In the genomic region with DNA sequence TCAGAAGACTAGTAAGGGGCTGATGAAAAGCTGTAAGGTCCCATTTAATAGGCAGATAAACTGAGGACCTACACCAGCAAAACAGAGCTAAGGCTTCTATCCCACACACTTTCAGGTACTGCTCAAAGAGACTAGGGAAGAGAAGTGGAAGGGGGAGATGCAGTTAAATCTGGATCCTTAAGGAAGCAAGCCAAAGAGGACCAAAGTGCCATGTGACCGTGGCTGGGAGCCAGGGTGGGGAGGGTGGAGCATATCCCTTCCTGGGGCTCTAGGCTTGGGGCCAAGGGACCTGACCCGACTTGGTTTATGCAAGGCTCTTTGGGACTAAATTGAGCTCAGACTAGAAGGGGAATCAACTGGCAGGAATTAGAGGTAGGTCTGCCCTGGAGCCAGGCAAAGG, we compare ENCODE assay signal across 8 mouse cellular contexts. TPM values are rescaled to one million over a fixed set of nuclear protein-coding genes. Genes with fewer than 3 reads are reported as not detected.
A peak's percentile ranks its signal among the peaks of the same experiment; 100 is the strongest.
DNase-seq lines count a peak whose midpoint lies in the region; ATAC-seq and TF ChIP-seq lines count a peak whose summit lies in the region.

No protein-coding gene starts in this region.

- peak; percentile 84 for DNase-seq in adrenal gland, postnatal 14 days
- peak; percentile 32 for DNase-seq in forebrain, embryonic 14.5 days (ENCODE audit: low spot score)
- peak; percentile 84 for DNase-seq in heart, postnatal 4 days
- no peak for DNase-seq in limb, embryonic 11.5 days (ENCODE audit: low spot score)
- DNase-seq in midbrain, postnatal 0 days (ENCODE audit: low spot score), result peak; percentile 46
- no peak for DNase-seq in natural killer cell, adult 2 months (ENCODE audit: low spot score in 2 of 2)
- DNase-seq in retina, embryonic 14.5 days (ENCODE audit: low spot score), result no peak

- peak overlapping the region; percentile 87; the same call in 1 of the 2 replicates for H3K9ac ChIP-seq in forebrain, embryonic 14.5 days (ENCODE audit: low read length)
- no peak overlapping the region; the same call in 1 of the 2 replicates for H3K9ac ChIP-seq in limb, embryonic 11.5 days (ENCODE audit: low read length)
- H3K9ac ChIP-seq in midbrain, postnatal 0 days (replicated peaks; ENCODE audit: low read length, poor library complexity, severe bottlenecking), result peak overlapping the region; percentile 95; the same call in 1 of the 2 replicates

- H3K27ac ChIP-seq in forebrain, embryonic 14.5 days (ENCODE audit: low read depth, low read length), result no peak overlapping the region
- H3K27ac ChIP-seq in limb, embryonic 11.5 days (replicated peaks; ENCODE audit: low read depth, low read length), result no peak overlapping the region
- H3K27ac ChIP-seq in midbrain, postnatal 0 days (ENCODE audit: low read depth, low read length), result peak overlapping the region; percentile 65; the same call in 1 of the 2 replicates

- H3K27me3 ChIP-seq in C2C12 (ENCODE audit: control insufficient read depth, insufficient read depth, insufficient read length), result no peaks in the 10 kb centered on the region
- no peaks in the 10 kb centered on the region for H3K27me3 ChIP-seq in forebrain, embryonic 14.5 days (replicated peaks; ENCODE audit: control insufficient read depth, insufficient read depth, low read length)
- H3K27me3 ChIP-seq in limb, embryonic 11.5 days (ENCODE audit: control insufficient read depth, insufficient read depth, low read length), result no peaks in the 10 kb centered on the region
- H3K27me3 ChIP-seq in midbrain, postnatal 0 days (ENCODE audit: insufficient read depth, low read length), result no peaks in the 10 kb centered on the region

- H3ac ChIP-seq in C2C12 (ENCODE audit: control insufficient read depth, insufficient read length, low read depth), result no peak overlapping the region

- H3K4me3 ChIP-seq in C2C12 (ENCODE audit: insufficient read depth, poor library complexity, severe bottlenecking), result no peak overlapping the region
- H3K4me3 ChIP-seq in forebrain, embryonic 14.5 days (ENCODE audit: low read depth, low read length), result no peak overlapping the region
- H3K4me3 ChIP-seq in limb, embryonic 11.5 days (ENCODE audit: low read depth, low read length), result no peak overlapping the region
- H3K4me3 ChIP-seq in midbrain, postnatal 0 days (ENCODE audit: low read depth, low read length), result peak overlapping the region; percentile 68; the same call in 1 of the 2 replicates

- H3K79me3 ChIP-seq in C2C12 (ENCODE audit: low read depth), result no peaks in the 10 kb centered on the region

- no peak for TF ChIP-seq CTCF in C2C12 (IDR thresholded peaks at IDR 0.05; ENCODE audit: control insufficient read depth, insufficient read depth, insufficient read length)
- TF ChIP-seq CTCF in midbrain, postnatal 0 days (IDR thresholded peaks at IDR 0.05), result no peak

- 0 out of 2 replicates have a peak, but pooled peaks have one; percentile 8 for ATAC-seq in forebrain, embryonic 14.5 days
- no peak for ATAC-seq in limb, embryonic 11.5 days (ENCODE audit: insufficient number of reproducible peaks, low FRiP score, low TSS enrichment, low read depth)
- ATAC-seq in midbrain, postnatal 0 days (ENCODE audit: low FRiP score), result no peak

- no peaks in the 10 kb centered on the region for H3K9me3 ChIP-seq in forebrain, embryonic 14.5 days (replicated peaks; ENCODE audit: control insufficient read depth, low read length)
- H3K9me3 ChIP-seq in limb, embryonic 11.5 days (ENCODE audit: control insufficient read depth, low read length), result no peaks in the 10 kb centered on the region
- no peaks in the 10 kb centered on the region for H3K9me3 ChIP-seq in midbrain, postnatal 0 days (ENCODE audit: low read length)

- H3K4me2 ChIP-seq in forebrain, embryonic 14.5 days (ENCODE audit: low read length), result peak overlapping the region; percentile 80
- 0 out of 2 replicates have a peak overlapping the region, but pooled peaks have one; percentile 80 for H3K4me2 ChIP-seq in limb, embryonic 11.5 days (ENCODE audit: low read depth, severe bottlenecking)
- peak overlapping the region; percentile 71 for H3K4me2 ChIP-seq in midbrain, postnatal 0 days (ENCODE audit: low read depth, low read length, poor library complexity, severe bottlenecking)

- H3K36me3 ChIP-seq in C2C12 (ENCODE audit: control insufficient read depth, insufficient read depth), result peaks cover 4% of the 10 kb centered on the region
- H3K36me3 ChIP-seq in forebrain, embryonic 14.5 days (ENCODE audit: control insufficient read depth, insufficient read depth, low read length), result peaks cover 7% of the 10 kb centered on the region
- no peaks in the 10 kb centered on the region for H3K36me3 ChIP-seq in limb, embryonic 11.5 days (ENCODE audit: control insufficient read depth, insufficient read depth, low read length)
- peaks cover 12% of the 10 kb centered on the region for H3K36me3 ChIP-seq in midbrain, postnatal 0 days (ENCODE audit: insufficient read depth, low read length)

- 48% methylated on average over 2 of the region's 2 CpGs for WGBS in forebrain, embryonic 14.5 days
- 54% methylated on average over 2 of the region's 2 CpGs for WGBS in limb, embryonic 11.5 days
- 35% methylated on average over 2 of the region's 2 CpGs for WGBS in midbrain, postnatal 0 days

- peaks cover 14% of the 10 kb centered on the region for H3K4me1 ChIP-seq in forebrain, embryonic 14.5 days (ENCODE audit: control insufficient read depth, insufficient read depth, low read length)
- H3K4me1 ChIP-seq in limb, embryonic 11.5 days (ENCODE audit: control insufficient read depth, insufficient read depth, low read length), result peaks cover 10% of the 10 kb centered on the region
- peaks cover 15% of the 10 kb centered on the region; the same call in 1 of the 2 replicates for H3K4me1 ChIP-seq in midbrain, postnatal 0 days (ENCODE audit: insufficient read depth, low read length)

- peaks cover 7% of the 10 kb centered on the region for H3K79me2 ChIP-seq in C2C12 (ENCODE audit: control insufficient read depth, insufficient read depth)

TF ChIP-seq in C2C12, 6 proteins besides CTCF, POLR2A, EP300 and RAD21:
- peak; percentile 59 for TF ChIP-seq USF1 (IDR thresholded peaks at IDR 0.05; ENCODE audit: low read depth)
- TF ChIP-seq CEBPB (IDR thresholded peaks at IDR 0.05; ENCODE audit: low read depth), result no peak

RNA-seq across cellular contexts. Expression of a gene that starts 0.5 kb away (rescaled TPM):
- 43.2 TPM for polyA plus RNA-seq in C2C12 (2012; fragmentation: generic; extraction: Trizol)
- total RNA-seq in adrenal gland, postnatal 14 days (2021), result 46.4 and 49.3 TPM in 2 replicates
- 86.3 and 90.7 TPM in 2 replicates for polyA plus RNA-seq in forebrain, embryonic 14.5 days (2014; fragmentation: Nextera tagmentation; extraction: Ambion mirVana)
- 10 to 100 TPM; 73.5 to 73.7 TPM for total RNA-seq in heart, postnatal 4 days (2021)
- 62.2 and 62.6 TPM in 2 replicates for polyA plus RNA-seq in limb, embryonic 11.5 days (2014; fragmentation: Nextera tagmentation; extraction: Ambion mirVana)
- 102 and 119 TPM in 2 replicates for total RNA-seq in midbrain, postnatal 0 days (2014; rRNA removed)
- 132 and 142 TPM in 2 replicates for polyA plus RNA-seq in midbrain, postnatal 0 days (2015; fragmentation: Nextera tagmentation; extraction: Ambion mirVana)

RNA-seq across cellular contexts. Expression of a gene that starts 17.5 kb away (rescaled TPM):
- 18.5 TPM for polyA plus RNA-seq in C2C12 (2012; fragmentation: generic; extraction: Trizol)
- 11.3 and 11.8 TPM in 2 replicates for total RNA-seq in adrenal gland, postnatal 14 days (2021)
- 12.7 and 14.7 TPM in 2 replicates for polyA plus RNA-seq in forebrain, embryonic 14.5 days (2014; fragmentation: Nextera tagmentation; extraction: Ambion mirVana)
- total RNA-seq in heart, postnatal 4 days (2021), result 1 to 10 TPM; 5.2 to 6.2 TPM
- 15.1 and 16.2 TPM in 2 replicates for polyA plus RNA-seq in limb, embryonic 11.5 days (2014; fragmentation: Nextera tagmentation; extraction: Ambion mirVana)
- 10.8 and 14.8 TPM in 2 replicates for total RNA-seq in midbrain, postnatal 0 days (2014; rRNA removed)
- polyA plus RNA-seq in midbrain, postnatal 0 days (2015; fragmentation: Nextera tagmentation; extraction: Ambion mirVana), result 7.3 and 8.9 TPM in 2 replicates

RNA-seq across cellular contexts. Expression of a gene that starts 33.4 kb away (rescaled TPM):
- polyA plus RNA-seq in C2C12 (2012; fragmentation: generic; extraction: Trizol), result 31.7 TPM
- total RNA-seq in adrenal gland, postnatal 14 days (2021), result 34.9 and 35.5 TPM in 2 replicates
- polyA plus RNA-seq in forebrain, embryonic 14.5 days (2014; fragmentation: Nextera tagmentation; extraction: Ambion mirVana), result 68.2 and 83.2 TPM in 2 replicates
- 10 to 100 TPM; 23.8 to 26.0 TPM for total RNA-seq in heart, postnatal 4 days (2021)
- 52.6 and 53.7 TPM in 2 replicates for polyA plus RNA-seq in limb, embryonic 11.5 days (2014; fragmentation: Nextera tagmentation; extraction: Ambion mirVana)
- 27.8 and 31.0 TPM in 2 replicates for total RNA-seq in midbrain, postnatal 0 days (2014; rRNA removed)
- polyA plus RNA-seq in midbrain, postnatal 0 days (2015; fragmentation: Nextera tagmentation; extraction: Ambion mirVana), result 73.8 and 74.0 TPM in 2 replicates

RNA-seq across cellular contexts. Expression of a gene that starts 33.6 kb away (rescaled TPM):
- 364 TPM for polyA plus RNA-seq in C2C12 (2012; fragmentation: generic; extraction: Trizol)
- total RNA-seq in adrenal gland, postnatal 14 days (2021), result 165 and 176 TPM in 2 replicates
- polyA plus RNA-seq in forebrain, embryonic 14.5 days (2014; fragmentation: Nextera tagmentation; extraction: Ambion mirVana), result 265 and 270 TPM in 2 replicates
- total RNA-seq in heart, postnatal 4 days (2021), result 100 to 1,000 TPM; 142 to 143 TPM
- 186 and 197 TPM in 2 replicates for polyA plus RNA-seq in limb, embryonic 11.5 days (2014; fragmentation: Nextera tagmentation; extraction: Ambion mirVana)
- 190 and 200 TPM in 2 replicates for total RNA-seq in midbrain, postnatal 0 days (2014; rRNA removed)
- polyA plus RNA-seq in midbrain, postnatal 0 days (2015; fragmentation: Nextera tagmentation; extraction: Ambion mirVana), result 505 TPM in 2 replicates

RNA-seq across cellular contexts. Expression of a gene that starts 37.4 kb away (rescaled TPM):
- polyA plus RNA-seq in C2C12 (2012; fragmentation: generic; extraction: Trizol), result 16.1 TPM
- 32.3 and 36.7 TPM in 2 replicates for total RNA-seq in adrenal gland, postnatal 14 days (2021)
- 15.8 and 17.0 TPM in 2 replicates for polyA plus RNA-seq in forebrain, embryonic 14.5 days (2014; fragmentation: Nextera tagmentation; extraction: Ambion mirVana)
- 10 to 100 TPM; 21.8 to 23.8 TPM for total RNA-seq in heart, postnatal 4 days (2021)
- polyA plus RNA-seq in limb, embryonic 11.5 days (2014; fragmentation: Nextera tagmentation; extraction: Ambion mirVana), result 26.4 and 29.2 TPM in 2 replicates
- total RNA-seq in midbrain, postnatal 0 days (2014; rRNA removed), result 22.1 and 28.1 TPM in 2 replicates
- polyA plus RNA-seq in midbrain, postnatal 0 days (2015; fragmentation: Nextera tagmentation; extraction: Ambion mirVana), result 9.0 and 10.0 TPM in 2 replicates

Comparison
In these comparisons a context has a peak if more than half of its experiments do, and no peak if none do; other contexts are left out.
1. DNase-seq: peak in adrenal gland, postnatal 14 days (single experiment), forebrain, embryonic 14.5 days (single experiment), heart, postnatal 4 days (single experiment) and midbrain, postnatal 0 days (single experiment); none in limb, embryonic 11.5 days (single experiment), natural killer cell, adult 2 months (0 of 2) and retina, embryonic 14.5 days (single experiment).
2. Peak in every context shown above with its lines, with median percentiles within 50 percentile points of each other: H3K4me2 ChIP-seq.